Mouse (Mus musculus) megakaryocyte progenitor cell, adult 5-6 weeks (primary cell): ENCODE results near the gene Tspo. TPM values are rescaled to one million over a fixed set of nuclear protein-coding genes. Genes with fewer than 3 reads are reported as not detected.

ENCODE experiments used
- total RNA-seq, 2 experiments: library from RNA; stranded (forward) in 1 of 2; stranded (reverse) in 1 of 2; fragments of 157-497, 149-512 nt in 1 of 2; fragments of 200-1000 nt in 1 of 2; gene quantifications; 2 replicates each; pipeline versions ENCODE4 v1.2.3 to v1.2.4; 2015 to 2017

The Tspo gene
- total RNA-seq, 2 experiments from 2014 or later: 103 to 123 TPM

Other genes starting within 250 kb of the Tspo start
- gene Arfgap3, start 213.3 kb upstream of the Tspo start, total RNA-seq (2015): 19.9 and 23.7 TPM in 2 replicates
- gene Arfgap3, start 213.3 kb upstream of the Tspo start, total RNA-seq (2017): 21.4 and 25.4 TPM in 2 replicates
- gene Pacsin2, start 99.0 kb upstream of the Tspo start, total RNA-seq (2015): 40.0 and 47.4 TPM in 2 replicates
- 71.7 and 101 TPM in 2 replicates for gene Pacsin2, start 99.0 kb upstream of the Tspo start, total RNA-seq (2017)
- 6.2 and 7.6 TPM in 2 replicates for gene Ttll1, start 52.7 kb upstream of the Tspo start, total RNA-seq (2015)
- 2.0 and 4.9 TPM in 2 replicates for gene Ttll1, start 52.7 kb upstream of the Tspo start, total RNA-seq (2017)
- gene Bik, start 36.7 kb upstream of the Tspo start, total RNA-seq (2015): 0.15 TPM in 1 of 2 replicates, not detected in the other
- gene Bik, start 36.7 kb upstream of the Tspo start, total RNA-seq (2017): 0.25 TPM in 1 of 2 replicates, not detected in the other
- 13.2 and 17.6 TPM in 2 replicates for gene Mcat, start 195 bp downstream of the Tspo start, total RNA-seq (2015)
- 15.3 and 16.3 TPM in 2 replicates for gene Mcat, start 195 bp downstream of the Tspo start, total RNA-seq (2017)
- 17.0 and 20.8 TPM in 2 replicates for gene Ttll12, start 31.6 kb downstream of the Tspo start, total RNA-seq (2015)
- gene Ttll12, start 31.6 kb downstream of the Tspo start, total RNA-seq (2017): 10.9 and 11.6 TPM in 2 replicates
- not detected in 2 replicates for gene Scube1, start 161.4 kb downstream of the Tspo start, total RNA-seq (2015)
- gene Scube1, start 161.4 kb downstream of the Tspo start, total RNA-seq (2017): not detected in 2 replicates
- gene Mpped1, start 215.9 kb downstream of the Tspo start, total RNA-seq (2015): not detected in 2 replicates
- not detected in 2 replicates for gene Mpped1, start 215.9 kb downstream of the Tspo start, total RNA-seq (2017)